Mouse (Mus musculus) heart, embryonic 12.5 days (tissue): Measurements from ENCODE around the gene Naxd. TPM values are rescaled to one million over a fixed set of nuclear protein-coding genes. Genes with fewer than 3 reads are reported as not detected.
A peak's percentile ranks its signal among the peaks of the same experiment; 100 is the strongest.

Source experiments
- ATAC-seq: fragments of 200-750 bp; cut with Nextera tagmentation; 2 replicates; pipeline ENCODE4 v1.8.0; 2017; ENCODE audit warnings: moderate TSS enrichment, moderate library complexity; ENCODE audit not compliant: insufficient number of reproducible peaks, low FRiP score
- H3K27ac ChIP-seq: fragments of 300-500 bp; sonication (generic); 2 replicates; pipeline ENCODE4 v1.5.1; 2016; ENCODE audit warnings: mild to moderate bottlenecking, moderate library complexity; ENCODE audit not compliant: poor library complexity, severe bottlenecking
- H3K27me3 ChIP-seq: fragments of 300-500 bp; sonication (generic); replicated peaks from 2 replicates; pipeline ENCODE4 v1.6.1; 2016; ENCODE audit warnings: mild to moderate bottlenecking, moderate library complexity
- H3K36me3 ChIP-seq: fragments of 300-500 bp; sonication (generic); 2 replicates; pipeline ENCODE4 v1.6.1; 2016; ENCODE audit warnings: mild to moderate bottlenecking, moderate library complexity
- H3K4me1 ChIP-seq: fragments of 300-500 bp; sonication (generic); replicated peaks from 2 replicates; pipeline ENCODE4 v1.6.1; 2016; ENCODE audit warnings: mild to moderate bottlenecking
- H3K4me2 ChIP-seq: fragments of 300-500 bp; sonication (generic); 2 replicates; pipeline ENCODE4 v1.6.1; 2016; ENCODE audit warnings: mild to moderate bottlenecking, moderate library complexity
- H3K4me3 ChIP-seq: fragments of 300-500 bp; sonication (generic); 2 replicates; pipeline ENCODE4 v1.5.1; 2016; ENCODE audit warnings: mild to moderate bottlenecking
- H3K9ac ChIP-seq: fragments of 300-500 bp; sonication (generic); 2 replicates; pipeline ENCODE4 v1.6.1; 2016; ENCODE audit warnings: mild to moderate bottlenecking, moderate library complexity
- H3K9me3 ChIP-seq: fragments of 300-500 bp; sonication (generic); replicated peaks from 2 replicates; pipeline ENCODE4 v1.6.1; 2016; ENCODE audit warnings: mild to moderate bottlenecking, moderate library complexity
- WGBS: fragments of 180-500 bp; shearing (Covaris S2); methylation state at CpG from one replicate; pipeline ENCODE4 v1.1.7; 2016; 5-methylcytosine and 5-hydroxymethylcytosine counted together
- polyA plus RNA-seq: library from polyadenylated mRNA; unstranded; fragments of >200 nt; fragmentation: Nextera tagmentation; extraction: Ambion mirVana; gene quantifications from 2 replicates; pipeline ENCODE4 v1.2.1, GENCODE M21; 2016

Naxd gene
- polyA plus RNA-seq, 1 experiment from 2014 or later: 71.0 TPM

DNA sequence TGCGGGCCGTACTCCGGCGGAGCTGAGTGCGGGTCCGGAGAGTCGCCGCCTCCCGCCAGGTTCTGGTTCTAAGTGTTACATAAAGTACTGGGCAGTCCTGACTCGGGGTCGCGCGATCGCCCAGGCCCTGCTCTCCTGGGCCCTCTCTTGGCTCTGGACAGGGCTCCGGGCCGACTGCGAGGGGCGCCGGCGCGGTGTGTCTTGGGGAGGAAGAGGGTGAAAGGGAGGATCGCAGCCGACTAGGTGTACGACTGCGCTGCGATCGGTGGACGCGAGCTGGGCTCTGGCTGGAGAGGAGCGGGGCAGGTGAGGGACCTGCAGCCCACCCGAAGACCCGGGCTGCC, 60.1 kb downstream of the Naxd start:
- Histone ChIP-seq H3K4me2 (peak overlapping the region; percentile 80), H3K4me1 (peaks cover 24% of the 10 kb centered on the region), H3K4me3 (peak overlapping the region; percentile 73), H3K9me3 (no peaks in the 10 kb centered on the region), H3K36me3 (peaks cover 12% of the 10 kb centered on the region), H3K27me3 (no peaks in the 10 kb centered on the region), H3K9ac (peak overlapping the region; percentile 96), H3K27ac (peak overlapping the region; percentile 98)
- WGBS: 0% methylated on average over 32 of the region's 32 CpGs
- ATAC-seq: 0 out of 2 replicates have a peak, but pooled peaks have one; percentile 0

DNA sequence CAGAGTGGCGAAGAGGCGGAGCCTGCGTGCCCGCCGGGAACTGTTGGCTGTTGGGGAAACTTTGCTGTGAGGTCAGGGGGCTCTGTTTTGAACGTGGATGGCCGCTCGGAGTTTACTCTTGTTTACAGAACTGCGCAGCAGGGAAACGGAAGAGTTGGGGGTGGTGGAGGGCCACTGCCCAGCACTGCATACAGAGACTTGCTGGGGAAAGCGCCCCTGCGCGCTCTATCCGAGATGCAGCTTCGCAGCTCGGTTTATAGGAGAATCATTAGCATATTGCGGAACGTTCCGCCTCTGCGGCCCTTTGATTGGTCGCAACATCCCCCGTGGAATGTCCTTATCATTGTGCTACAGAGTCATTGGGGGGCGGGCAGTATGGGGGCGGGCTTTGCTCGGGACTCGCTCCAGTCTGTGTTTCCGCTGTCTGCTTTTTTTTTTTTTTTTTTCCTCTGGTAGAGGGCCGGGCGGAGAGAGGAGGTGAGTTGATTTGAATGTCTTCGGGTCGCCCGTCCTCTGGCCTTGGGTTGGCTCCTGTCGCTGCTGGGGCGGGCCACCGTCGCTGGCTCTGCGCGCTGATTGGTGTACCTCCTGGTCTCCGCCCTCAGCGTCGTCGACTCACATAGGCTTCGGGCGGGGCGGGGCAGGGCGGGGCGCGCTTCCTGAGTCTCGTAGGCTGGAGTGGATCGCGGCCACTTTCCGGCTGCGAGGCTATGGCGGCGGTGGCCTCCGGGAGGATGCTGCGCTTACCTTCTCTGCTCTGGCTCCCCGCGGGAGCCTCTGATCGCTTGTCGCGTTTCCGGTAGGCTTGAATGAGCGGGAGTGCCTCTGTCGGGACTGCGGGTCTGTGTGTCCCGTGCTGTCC, 60.7 kb downstream of the Naxd start:
- H3K9me3 ChIP-seq: no peaks in the 10 kb centered on the region
- H3K4me3 ChIP-seq: peak overlapping the region; percentile 73
- H3K27me3 ChIP-seq: no peaks in the 10 kb centered on the region
- peaks cover 12% of the 10 kb centered on the region for H3K36me3 ChIP-seq
- H3K4me1 ChIP-seq: peaks cover 24% of the 10 kb centered on the region
- peak; percentile 87 for ATAC-seq
- peak overlapping the region; percentile 80 for H3K4me2 ChIP-seq
- peak overlapping the region; percentile 96 for H3K9ac ChIP-seq
- H3K27ac ChIP-seq: peak overlapping the region; percentile 98
- WGBS: under 1% methylated on average over 67 of the region's 67 CpGs

DNA sequence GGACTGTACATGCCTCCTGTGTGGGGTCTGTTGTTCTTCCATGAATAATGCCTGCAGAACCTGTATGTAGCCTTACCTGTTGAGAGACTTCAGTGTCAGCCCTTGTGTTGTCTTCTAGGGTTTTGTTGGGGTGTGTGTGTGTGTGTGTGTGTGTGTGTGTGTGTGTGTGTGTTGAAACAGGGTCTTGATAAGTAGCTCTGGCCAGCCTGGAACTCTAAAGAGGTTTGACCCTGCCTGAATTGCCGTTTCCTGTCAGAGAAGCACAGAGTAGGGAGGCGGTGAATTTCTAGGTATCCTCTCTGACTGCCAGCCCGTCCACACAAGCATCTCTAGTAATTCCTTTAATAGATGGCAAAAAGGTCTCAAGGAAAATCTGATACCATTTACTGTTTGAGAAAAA, 62.2 kb downstream of the Naxd start:
- peak overlapping the region; percentile 75 for H3K4me2 ChIP-seq
- peak overlapping the region; percentile 68 for H3K4me3 ChIP-seq
- H3K9me3 ChIP-seq: no peaks in the 10 kb centered on the region
- no peak overlapping the region for H3K27ac ChIP-seq
- H3K36me3 ChIP-seq: peaks cover 25% of the 10 kb centered on the region
- WGBS: 58% methylated on average over 3 of the region's 3 CpGs
- H3K9ac ChIP-seq: 0 out of 2 replicates have a peak overlapping the region, but pooled peaks have one; percentile 74
- no peaks in the 10 kb centered on the region for H3K27me3 ChIP-seq
- no peak for ATAC-seq
- H3K4me1 ChIP-seq: peaks cover 19% of the 10 kb centered on the region

DNA sequence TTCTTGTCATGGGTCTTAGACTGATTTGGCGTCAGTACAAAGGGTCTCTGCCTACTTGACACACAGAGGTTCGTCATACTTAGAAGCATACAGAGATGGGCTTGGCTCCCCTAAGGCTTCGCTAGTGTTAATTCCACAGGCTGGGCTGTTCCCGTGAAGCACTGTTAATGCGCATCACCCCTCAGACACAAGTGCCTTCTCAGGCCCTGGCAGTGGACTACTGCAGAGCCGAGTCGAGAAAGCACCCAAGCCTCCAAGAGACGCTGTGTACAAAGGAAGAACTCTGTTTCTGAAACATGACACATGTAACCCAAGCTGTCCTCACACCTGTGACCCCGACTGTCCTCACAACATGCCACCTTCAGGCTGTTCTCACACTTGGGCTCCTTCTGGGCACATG, 62.9 kb downstream of the Naxd start:
- no peak overlapping the region for H3K27ac ChIP-seq
- WGBS: 85% methylated on average over 9 of the region's 9 CpGs
- 0 out of 2 replicates have a peak overlapping the region, but pooled peaks have one; percentile 7 for H3K9ac ChIP-seq
- H3K36me3 ChIP-seq: peaks cover 33% of the 10 kb centered on the region
- peaks cover 22% of the 10 kb centered on the region for H3K4me1 ChIP-seq
- no peaks in the 10 kb centered on the region for H3K9me3 ChIP-seq
- H3K4me3 ChIP-seq: no peak overlapping the region
- no peak overlapping the region for H3K4me2 ChIP-seq
- ATAC-seq: no peak
- H3K27me3 ChIP-seq: no peaks in the 10 kb centered on the region

DNA sequence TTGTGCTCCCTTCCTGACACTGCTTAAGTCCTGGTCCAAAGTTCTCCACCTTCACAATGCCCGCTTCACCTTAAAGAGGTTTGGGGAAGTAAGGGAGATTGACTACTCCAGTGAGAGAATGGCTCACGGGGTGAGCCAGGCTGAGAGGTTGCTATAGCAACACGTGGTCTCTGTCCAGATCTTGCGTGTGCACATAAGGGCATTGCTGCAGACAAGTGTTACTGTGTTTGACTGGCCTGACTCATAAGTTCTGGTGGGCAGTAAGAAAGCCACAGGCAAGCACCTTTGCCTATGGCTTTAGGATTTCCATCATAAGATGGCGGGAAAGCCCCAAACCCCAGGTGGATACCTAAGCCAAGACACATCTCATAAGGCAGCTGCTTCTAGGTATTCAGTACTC, 66.9 kb downstream of the Naxd start:
- Histone ChIP-seq H3K27me3 (no peaks in the 10 kb centered on the region), H3K4me3 (no peak overlapping the region), H3K4me1 (peaks cover 16% of the 10 kb centered on the region), H3K36me3 (peaks cover 57% of the 10 kb centered on the region), H3K9me3 (no peaks in the 10 kb centered on the region), H3K27ac (no peak overlapping the region), H3K9ac (no peak overlapping the region), H3K4me2 (no peak overlapping the region)
- no peak for ATAC-seq
- WGBS: 90% methylated on average over 5 of the region's 5 CpGs

Other genes with a start within 250 kb of the Naxd start
- gene Col4a2, start 184.7 kb upstream of the Naxd start, polyA plus RNA-seq: 117 and 129 TPM in 2 replicates
- 240 and 249 TPM in 2 replicates for gene Col4a1, start 184.7 kb upstream of the Naxd start, polyA plus RNA-seq
- 20.2 and 23.5 TPM in 2 replicates for gene Rab20, start 18.8 kb upstream of the Naxd start, polyA plus RNA-seq
- 22.6 and 28.2 TPM in 2 replicates for gene Cars2, start 53.3 kb downstream of the Naxd start, polyA plus RNA-seq
- gene Ing1, start 58.1 kb downstream of the Naxd start, polyA plus RNA-seq: 25.2 and 26.5 TPM in 2 replicates
- 70.6 and 71.7 TPM in 2 replicates for gene Ankrd10, start 138.3 kb downstream of the Naxd start, polyA plus RNA-seq
- not detected in 2 replicates for gene 1700016D06Rik, start 203.6 kb downstream of the Naxd start, polyA plus RNA-seq
- 70.5 and 75.3 TPM in 2 replicates for gene Arhgef7, start 230.2 kb downstream of the Naxd start, polyA plus RNA-seq